Mouse (Mus musculus) bone marrow, adult 2 months (tissue): ENCODE results near the gene Smpd1. TPM values are rescaled to one million over a fixed set of nuclear protein-coding genes. Genes with fewer than 3 reads are reported as not detected.
A peak's percentile ranks its signal among the peaks of the same experiment; 100 is the strongest.

Experiments used
- H3K27ac ChIP-seq: fragments of 200-500 bp; 2 replicates; pipeline ENCODE4 v1.5.1; 2012; ENCODE audit warnings: low read depth, mild to moderate bottlenecking, control low read depth, inconsistent platforms, low read length; ENCODE audit not compliant: control insufficient read depth, poor library complexity, insufficient read depth
- H3K4me1 ChIP-seq: fragments of 200-500 bp; 2 replicates; pipeline ENCODE4 v1.6.1; 2011; ENCODE audit warnings: low read length; ENCODE audit not compliant: control insufficient read depth, insufficient read depth
- H3K4me3 ChIP-seq: fragments of 200-500 bp; replicated peaks from 2 replicates; pipeline ENCODE3; 2011; ENCODE audit warnings: mild to moderate bottlenecking, low read depth, low read length, control low read depth; ENCODE audit not compliant: control insufficient read depth
- CTCF ChIP-seq: fragments of 200-500 bp; IDR thresholded peaks from 2 replicates; pipeline ENCODE4 v1.5.1; 2011; ENCODE audit warnings: low read length, control low read depth; ENCODE audit not compliant: control insufficient read depth, insufficient read depth
- POLR2A ChIP-seq: fragments of 200-500 bp; IDR thresholded peaks from 2 replicates; pipeline ENCODE4 v1.6.1; 2011; ENCODE audit warnings: low read depth, mild to moderate bottlenecking, control low read depth, low read length, borderline replicate concordance; ENCODE audit not compliant: control insufficient read depth
- WGBS: fragments of 180-500 bp; shearing (Covaris S2); methylation state at CpG from one replicate; pipeline ENCODE4 v1.1.7; 2018; 5-methylcytosine and 5-hydroxymethylcytosine counted together
- polyA plus RNA-seq: library from polyadenylated mRNA; stranded (reverse); fragments of >200 nt; gene quantifications from 2 replicates; pipeline ENCODE4 v1.2.4, GENCODE M21; 2011; ENCODE audit warnings: low replicate concordance; ENCODE audit not compliant: missing spikeins, insufficient read depth, insufficient read length

Gene Smpd1
- polyA plus RNA-seq, 1 experiment = 9.2 TPM

- WGBS = 37% methylated on average over 27 of the region's 27 CpGs
- no peak for TF ChIP-seq POLR2A
- no peak for TF ChIP-seq CTCF
- Histone ChIP-seq H3K4me3 (peak overlapping the region; percentile 78), H3K27ac (peak overlapping the region; percentile 65; the same call in 1 of the 2 replicates), H3K4me1 (peaks cover 4% of the 10 kb centered on the region; the same call in 1 of the 2 replicates)
Measured at GRCm38 (mm10) chr7:105553456-105554211, 526 bp upstream of the Smpd1 start.

GRCm38 (mm10) chr7:105555571-105555970 lies 1.4 kb downstream of the Smpd1 start:
- Histone ChIP-seq H3K4me3 (no peak overlapping the region), H3K27ac (no peak overlapping the region), H3K4me1 (peaks cover 4% of the 10 kb centered on the region; the same call in 1 of the 2 replicates)
- 80% methylated on average over 10 of the region's 10 CpGs for WGBS
- no peak for TF ChIP-seq CTCF
- no peak for TF ChIP-seq POLR2A

- Histone ChIP-seq H3K27ac (no peak overlapping the region), H3K4me1 (peaks cover 4% of the 10 kb centered on the region; the same call in 1 of the 2 replicates), H3K4me3 (no peak overlapping the region)
- no peak for TF ChIP-seq CTCF
- no peak for TF ChIP-seq POLR2A
- WGBS = 88% methylated on average over 8 of the region's 8 CpGs
Measured at GRCm38 (mm10) chr7:105556406-105556805, 2.2 kb downstream of the Smpd1 start.

GRCm38 (mm10) chr7:105557671-105558070 lies 3.5 kb downstream of the Smpd1 start:
- TF ChIP-seq POLR2A (no peak), CTCF (no peak)
- WGBS = 90% methylated on average over 11 of the region's 11 CpGs
- no peak overlapping the region for H3K4me3 ChIP-seq
- no peak overlapping the region for H3K27ac ChIP-seq
- peaks cover 6% of the 10 kb centered on the region; the same call in 1 of the 2 replicates for H3K4me1 ChIP-seq

GRCm38 (mm10) chr7:105559016-105559415 lies 4.9 kb downstream of the Smpd1 start:
- 87% methylated on average over 9 of the region's 9 CpGs for WGBS
- H3K4me1 ChIP-seq = peaks cover 6% of the 10 kb centered on the region; the same call in 1 of the 2 replicates
- H3K4me3 ChIP-seq = no peak overlapping the region
- TF ChIP-seq CTCF (no peak), POLR2A (no peak)
- no peak overlapping the region for H3K27ac ChIP-seq

GRCm38 (mm10) chr7:105562317-105562716 lies 8.2 kb downstream of the Smpd1 start:
- 43% methylated on average over 3 of the region's 3 CpGs for WGBS
- Histone ChIP-seq H3K4me1 (peaks cover 2% of the 10 kb centered on the region; the same call in 1 of the 2 replicates), H3K27ac (no peak overlapping the region), H3K4me3 (no peak overlapping the region)
- TF ChIP-seq CTCF (no peak), POLR2A (no peak)

GRCm38 (mm10) chr7:105563367-105563766 lies 9.2 kb downstream of the Smpd1 start:
- 42% methylated on average over 3 of the region's 3 CpGs for WGBS
- no peak for TF ChIP-seq CTCF
- TF ChIP-seq POLR2A = no peak
- Histone ChIP-seq H3K27ac (no peak overlapping the region), H3K4me1 (peaks cover 2% of the 10 kb centered on the region; the same call in 1 of the 2 replicates), H3K4me3 (no peak overlapping the region)

- WGBS = 83% methylated on average over 17 of the region's 17 CpGs
- TF ChIP-seq POLR2A = no peak
- no peak for TF ChIP-seq CTCF
- no peak overlapping the region for H3K4me3 ChIP-seq
Measured at GRCm38 (mm10) chr7:105565071-105565836, 11.1 kb downstream of the Smpd1 start.

More at GRCm38 (mm10) chr7:105565071-105565836, 11.1 kb downstream of the Smpd1 start:
- Histone ChIP-seq H3K27ac (no peak overlapping the region), H3K4me1 (peaks cover 2% of the 10 kb centered on the region; the same call in 1 of the 2 replicates)
